Mouse (Mus musculus): Measurements from ENCODE around the gene Atp6v1f.

Atp6v1f gene

GRCm38 (mm10) chr6:29461502-29461901 lies 6.0 kb upstream of the Atp6v1f start:
- no peak for DNase-seq (ENCODE audit: low spot score)

DNA sequence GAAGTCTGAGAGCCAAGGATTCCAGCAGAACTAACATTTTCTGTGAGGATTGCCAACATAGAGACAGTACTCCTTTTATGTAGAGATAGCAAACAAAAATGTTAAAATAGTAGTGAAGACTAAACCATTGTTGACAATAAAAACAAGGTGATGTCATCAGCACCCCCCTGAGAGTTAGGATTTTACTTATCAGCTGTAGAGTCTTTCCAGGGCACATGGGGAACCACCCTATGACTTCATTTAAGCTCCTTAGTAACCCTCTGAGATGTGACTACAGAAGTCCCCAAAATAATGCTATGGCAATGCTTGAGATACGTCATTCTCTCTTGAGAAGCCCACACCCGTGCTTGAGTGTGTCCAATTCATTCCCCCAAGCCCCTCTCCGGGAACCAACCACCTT lies 4.1 kb upstream of the Atp6v1f start:
- no peak for DNase-seq (ENCODE audit: low spot score)

- DNase-seq (ENCODE audit: low spot score): no peak
Observed at GRCm38 (mm10) chr6:29468851-29469250, 1.3 kb downstream of the Atp6v1f start.

- DNase-seq (ENCODE audit: low spot score): no peak
Observed at GRCm38 (mm10) chr6:29471137-29471536, 3.6 kb downstream of the Atp6v1f start, which contains the start of gene Atp6v1fnb. Gene Atp6v1fnb (plus strand): TSS chr6:29471437.

GRCm38 (mm10) chr6:29473941-29474691 lies 6.6 kb downstream of the Atp6v1f start:
- no peak for DNase-seq (ENCODE audit: low spot score)

GRCm38 (mm10) chr6:29474736-29475135 lies 7.2 kb downstream of the Atp6v1f start:
- DNase-seq (ENCODE audit: low spot score): peak; percentile 38

- no peak for DNase-seq (ENCODE audit: low spot score)
Observed at GRCm38 (mm10) chr6:29482691-29483090, 15.2 kb downstream of the Atp6v1f start.

DNA sequence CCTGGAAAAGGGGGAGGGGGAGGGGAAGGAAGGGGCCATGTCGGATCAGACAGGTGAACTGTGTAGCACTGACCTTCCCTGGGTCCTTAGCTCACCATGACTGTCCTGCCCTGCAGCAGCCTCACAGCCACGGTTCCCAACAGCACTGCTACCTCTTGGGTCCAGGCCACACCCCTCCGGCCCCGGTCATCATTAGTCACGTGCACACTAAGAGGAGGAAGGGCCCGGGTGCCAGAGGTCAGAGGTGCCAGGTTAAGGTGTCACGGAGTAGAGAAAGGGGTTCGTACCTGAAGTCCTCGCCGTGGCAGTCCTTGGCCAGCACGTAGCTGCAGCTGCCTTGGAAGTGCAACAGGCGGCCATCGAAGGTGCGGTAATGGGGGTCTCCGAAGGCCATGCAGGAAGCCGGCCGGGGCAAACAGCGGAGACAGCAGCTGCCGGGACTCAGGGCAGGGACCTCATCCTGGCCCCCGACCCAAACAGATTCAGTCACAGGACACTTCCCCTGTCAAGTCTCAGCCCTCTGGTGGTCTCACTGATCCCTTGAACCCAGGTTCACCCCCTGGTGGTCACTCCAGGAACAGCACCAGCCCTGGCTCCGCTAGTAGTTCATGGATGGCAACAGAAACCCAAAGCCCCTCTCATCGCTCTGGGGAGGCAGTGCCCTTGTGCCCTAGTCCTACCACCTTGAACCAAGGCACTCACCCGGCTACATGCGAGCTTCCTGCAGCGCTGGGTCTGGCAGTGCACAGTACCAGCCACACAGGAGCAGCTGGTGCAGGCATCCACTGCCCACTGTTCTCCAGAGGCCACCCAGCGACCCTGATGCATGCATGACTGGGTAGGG lies 17.4 kb downstream of the Atp6v1f start:
- DNase-seq (ENCODE audit: low spot score): no peak

DNA sequence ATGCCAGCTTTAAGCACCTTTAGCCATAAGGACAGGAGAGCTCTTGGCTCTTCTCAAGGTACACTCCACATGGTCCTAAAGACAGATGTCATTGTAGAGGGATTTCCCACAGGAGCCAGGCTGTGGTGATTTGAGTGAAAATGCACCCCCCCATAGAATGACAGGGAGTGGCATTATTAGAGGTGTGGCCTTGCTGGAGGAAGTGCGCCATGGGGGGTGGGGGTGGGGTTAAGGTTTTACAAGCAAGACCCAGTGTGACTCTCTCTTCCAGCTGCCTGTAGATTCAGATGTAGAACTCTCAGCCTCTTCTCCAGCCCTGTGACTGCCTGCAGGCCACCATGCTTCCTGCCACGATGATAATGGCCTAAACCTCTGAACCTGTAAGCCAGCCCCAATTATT lies 18.4 kb downstream of the Atp6v1f start:
- no peak for DNase-seq (ENCODE audit: low spot score)

DNA sequence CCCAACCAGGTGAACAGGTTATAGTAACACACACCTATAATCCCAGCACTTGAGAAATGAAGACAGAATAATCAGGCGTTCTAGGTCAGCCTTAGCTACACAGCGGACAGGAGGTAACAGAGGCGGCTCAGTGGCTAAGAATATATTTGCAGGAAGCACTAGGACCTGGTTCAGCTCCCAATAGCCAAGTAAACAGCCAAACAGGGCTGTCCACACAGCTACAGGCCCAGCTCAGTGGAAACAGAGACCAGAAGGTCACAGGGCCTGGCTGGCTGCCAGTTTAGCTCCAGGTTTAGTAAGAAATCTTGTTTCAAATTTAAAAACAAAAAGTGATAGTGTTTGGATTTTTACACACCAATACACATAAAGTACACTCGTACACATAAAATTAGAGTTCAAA lies 26.6 kb downstream of the Atp6v1f start:
- DNase-seq (ENCODE audit: low spot score): peak; percentile 84

DNA sequence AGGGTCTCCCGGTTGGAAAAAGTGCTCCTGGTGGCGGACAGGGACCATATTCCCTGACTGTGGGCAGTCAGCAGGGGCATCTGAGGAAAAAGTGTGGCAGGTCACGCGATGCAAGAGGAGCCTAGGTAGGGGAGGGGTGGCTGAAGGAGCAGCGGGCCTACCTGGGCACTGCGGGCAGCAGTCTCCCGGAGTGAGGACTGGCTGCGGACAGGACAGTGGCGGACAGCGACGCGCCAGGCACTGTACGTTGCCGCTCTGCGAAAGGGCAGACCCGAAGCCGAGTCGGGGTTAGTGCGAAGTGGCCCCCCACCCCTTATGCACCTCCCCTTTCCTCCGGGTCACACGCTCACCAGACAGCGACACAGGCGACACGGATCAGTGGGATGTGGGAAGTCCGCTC lies 28.8 kb downstream of the Atp6v1f start:
- no peak for DNase-seq (ENCODE audit: low spot score)

- DNase-seq (ENCODE audit: low spot score): no peak
Observed at GRCm38 (mm10) chr6:29497791-29498190, 30.3 kb downstream of the Atp6v1f start.

DNA sequence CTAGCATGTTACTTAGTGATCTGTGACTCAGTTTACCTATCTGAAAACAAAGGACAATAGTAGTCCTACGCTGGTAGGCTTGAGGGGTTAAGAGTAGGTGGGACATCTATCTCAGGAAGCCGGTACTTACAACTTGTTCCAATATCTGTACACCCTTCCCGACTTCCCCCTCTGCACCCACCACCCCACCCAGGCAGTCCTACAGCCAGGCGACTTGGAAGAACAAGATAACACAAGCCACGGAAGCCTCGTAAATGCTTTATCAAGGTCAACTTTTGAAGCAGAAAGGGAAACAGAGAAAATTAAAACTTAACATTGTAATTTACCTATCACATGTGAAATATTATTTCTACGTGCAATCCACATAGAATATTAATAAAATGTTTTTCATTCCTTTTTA lies 32.7 kb downstream of the Atp6v1f start:
- DNase-seq (ENCODE audit: low spot score): no peak

GRCm38 (mm10) chr6:29500810-29501209 lies 33.3 kb downstream of the Atp6v1f start:
- no peak for DNase-seq (ENCODE audit: low spot score)

DNA sequence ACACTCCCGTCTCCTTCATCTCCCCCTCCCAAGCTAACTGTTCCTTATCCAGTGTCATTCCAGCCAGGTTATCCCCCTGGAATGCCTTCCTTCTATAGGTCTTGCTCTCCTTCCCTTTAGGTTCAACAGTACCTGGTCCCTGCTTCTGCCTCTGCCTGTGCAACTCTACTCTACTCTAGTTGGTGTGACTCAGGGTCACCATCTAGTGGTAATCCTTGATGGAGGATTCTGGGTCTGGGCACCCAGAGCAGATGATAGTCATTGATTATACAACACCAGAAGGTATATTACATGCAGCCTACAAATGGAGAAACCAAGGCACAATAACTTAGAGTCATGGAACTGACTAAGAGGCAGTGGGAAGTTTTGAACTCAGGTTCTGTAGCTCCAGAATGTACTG lies 34.1 kb downstream of the Atp6v1f start:
- peak; percentile 61 for DNase-seq (ENCODE audit: low spot score)

GRCm38 (mm10) chr6:29505493-29505892 lies 38.0 kb downstream of the Atp6v1f start:
- no peak for DNase-seq (ENCODE audit: low spot score)

- DNase-seq (ENCODE audit: low spot score): no peak
Observed at GRCm38 (mm10) chr6:29506834-29507233, 39.3 kb downstream of the Atp6v1f start.

DNA sequence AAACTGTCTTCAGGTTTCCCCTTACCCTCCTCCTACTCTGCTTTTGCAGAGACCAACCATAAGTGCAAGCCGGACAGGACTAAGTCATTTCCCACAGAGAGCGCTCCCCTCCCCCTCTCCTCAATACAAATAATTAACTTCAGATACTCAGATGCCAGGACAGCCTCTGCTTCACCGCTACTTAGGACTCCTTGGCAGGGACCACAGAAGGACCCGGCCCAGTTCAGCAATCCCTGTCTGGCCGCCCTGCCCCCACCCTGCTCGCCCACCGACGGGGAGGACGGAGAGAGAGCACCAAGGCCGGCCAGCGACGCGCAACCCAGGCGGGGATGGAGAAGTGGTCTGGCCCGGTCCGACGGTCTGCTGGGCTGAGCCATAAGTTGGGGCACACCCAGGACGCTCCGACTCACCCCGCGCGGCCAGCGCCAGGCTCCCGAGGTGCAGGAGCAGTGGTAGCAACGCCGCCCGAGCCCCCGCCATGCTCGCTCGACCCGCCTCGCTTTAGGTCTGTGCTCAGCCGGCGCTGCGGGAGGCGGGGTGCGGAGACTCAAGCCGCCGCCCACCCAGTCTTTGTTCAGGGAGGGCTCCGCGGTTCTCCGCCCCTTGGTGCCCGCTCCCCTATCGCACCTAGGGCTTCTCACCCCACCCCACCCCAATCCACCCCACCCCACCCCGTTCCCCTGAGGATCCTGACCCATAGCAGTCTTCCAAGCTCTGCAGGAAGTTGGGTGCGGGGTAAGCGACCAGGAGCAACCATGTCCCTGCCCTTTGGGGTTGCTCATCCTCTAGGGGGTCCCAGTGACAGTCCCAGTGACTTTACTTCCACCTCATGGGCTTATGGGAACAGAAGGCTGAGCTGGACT lies 40.2 kb downstream of the Atp6v1f start, which contains the start of gene Kcp:
Gene Kcp (minus strand): TSS at position 506 of the 863 bp plus-strand sequence.
- no peak for DNase-seq (ENCODE audit: low spot score)

GRCm38 (mm10) chr6:29509086-29509485 lies 41.6 kb downstream of the Atp6v1f start:
- no peak for DNase-seq (ENCODE audit: low spot score)

DNA sequence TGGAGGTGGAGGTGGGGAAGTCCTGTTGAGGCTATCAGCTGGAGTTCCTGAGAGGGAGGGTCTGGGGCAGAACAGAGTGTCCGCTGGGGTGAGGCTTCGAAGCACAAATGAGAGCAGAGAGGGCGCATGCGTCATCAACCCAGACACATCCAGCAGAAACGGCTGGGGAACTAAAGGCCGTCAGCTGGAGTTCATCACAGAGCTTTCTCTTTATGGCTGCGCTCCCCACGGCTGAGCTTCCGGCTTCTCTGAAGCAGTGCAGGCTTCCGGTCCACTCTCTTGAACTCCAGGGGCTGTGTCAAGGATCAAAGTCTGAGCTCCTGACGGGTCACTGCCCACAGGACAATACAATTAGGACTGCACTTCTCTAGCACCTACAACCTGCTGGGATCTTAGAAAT lies 45.8 kb downstream of the Atp6v1f start:
- no peak for DNase-seq (ENCODE audit: low spot score)

DNA sequence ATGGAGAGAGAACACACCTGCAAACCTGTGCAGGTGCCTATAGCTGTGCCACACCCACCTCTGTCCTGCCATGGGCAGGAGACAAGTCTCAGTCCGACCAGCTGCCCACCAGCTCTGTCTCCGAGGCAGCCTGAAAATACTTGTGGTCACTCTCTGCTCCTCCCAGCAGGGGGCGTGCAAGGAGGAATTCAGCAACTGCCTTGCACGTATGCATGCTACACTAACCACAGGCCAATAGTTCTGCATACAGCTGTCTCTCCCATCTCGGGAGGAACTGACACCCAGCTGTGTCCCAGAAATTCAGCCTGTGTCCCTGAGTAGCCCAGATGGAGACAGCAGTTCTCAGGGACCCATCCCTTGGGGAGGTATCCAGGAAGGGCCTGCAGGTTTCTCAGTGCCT lies 49.6 kb downstream of the Atp6v1f start:
- peak; percentile 69 for DNase-seq (ENCODE audit: low spot score)
